Mouse (Mus musculus) CD8-positive naive resting alpha-beta T cell, adult 2 months (primary cell): ENCODE data around the gene Rnf224.
"Not testable (repeated sequence)": the region's sequence is repeated elsewhere in the genome, so short reads cannot be mapped to it uniquely, and the experiment has no call there.

Experiments used
- DNase-seq, 2 experiments: peaks; one replicate each; pipeline ENCODE4 v3.0.0; 2022; ENCODE audit warnings: low read depth in 2 of 2, low spot score in 2 of 2

The Rnf224 gene

DNA sequence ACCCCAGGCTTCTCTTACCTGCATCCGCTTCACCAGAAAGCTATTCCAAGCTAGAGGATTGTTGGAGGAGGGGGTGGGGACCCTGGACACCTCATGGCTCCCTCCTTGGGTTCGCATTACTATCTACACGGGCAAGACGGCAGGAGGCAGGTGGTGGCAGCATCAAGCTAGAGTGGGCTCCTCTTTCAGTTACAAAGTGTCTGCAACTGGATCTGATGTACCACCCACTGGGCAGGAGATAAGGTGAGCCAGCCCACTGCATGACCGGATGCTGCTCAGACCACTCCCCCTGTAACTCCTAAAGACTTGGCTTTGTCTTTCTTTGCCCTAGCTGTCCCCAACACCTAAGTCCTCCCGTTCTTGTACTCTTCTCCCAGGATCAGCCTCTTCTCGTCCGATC is at the start of gene Rnf224:
Gene Rnf224 (minus strand): TSS at position 174 of the 400 bp plus-strand sequence.
- no peak for DNase-seq

DNA sequence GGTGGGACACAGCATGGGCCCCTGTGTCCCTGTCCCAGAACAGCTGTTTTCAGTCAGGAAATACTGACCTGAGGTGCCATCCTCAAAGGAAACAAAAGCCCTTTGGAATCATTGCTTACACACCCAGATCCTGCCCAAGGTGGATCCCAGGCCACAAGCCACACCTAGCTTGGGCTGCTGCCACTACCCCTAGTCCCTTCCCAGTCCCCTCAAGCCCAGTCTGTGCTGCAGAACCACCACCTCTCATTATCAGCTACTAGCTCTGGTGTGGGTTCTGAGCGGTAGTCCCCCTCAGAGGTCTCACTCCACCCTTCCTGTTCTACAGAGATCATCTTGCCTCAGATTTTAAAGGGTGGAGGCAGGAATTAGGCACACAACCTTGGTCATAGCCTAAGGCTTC is 49.7 kb upstream of the Rnf224 start:
- DNase-seq: no peak

DNA sequence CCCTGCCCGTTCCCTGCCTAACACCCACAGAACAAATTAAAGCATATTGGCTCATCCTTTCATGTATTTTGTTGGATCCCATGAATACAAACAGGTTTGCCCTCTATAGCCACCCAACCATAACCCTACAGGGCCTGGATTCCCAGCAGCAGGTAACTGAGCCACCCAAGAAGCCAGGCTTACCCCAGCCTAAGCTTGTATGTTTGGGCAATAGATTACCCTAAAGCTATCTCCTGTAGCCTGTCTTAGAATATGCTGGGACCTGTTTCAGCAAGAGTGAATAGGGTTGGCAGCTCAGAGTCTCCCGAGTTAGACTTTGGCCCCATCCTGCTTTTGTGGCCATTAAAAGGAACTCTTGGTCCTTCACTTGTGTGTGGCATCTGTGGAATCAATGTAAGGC is 49.0 kb upstream of the Rnf224 start:
- DNase-seq: no peak

DNA sequence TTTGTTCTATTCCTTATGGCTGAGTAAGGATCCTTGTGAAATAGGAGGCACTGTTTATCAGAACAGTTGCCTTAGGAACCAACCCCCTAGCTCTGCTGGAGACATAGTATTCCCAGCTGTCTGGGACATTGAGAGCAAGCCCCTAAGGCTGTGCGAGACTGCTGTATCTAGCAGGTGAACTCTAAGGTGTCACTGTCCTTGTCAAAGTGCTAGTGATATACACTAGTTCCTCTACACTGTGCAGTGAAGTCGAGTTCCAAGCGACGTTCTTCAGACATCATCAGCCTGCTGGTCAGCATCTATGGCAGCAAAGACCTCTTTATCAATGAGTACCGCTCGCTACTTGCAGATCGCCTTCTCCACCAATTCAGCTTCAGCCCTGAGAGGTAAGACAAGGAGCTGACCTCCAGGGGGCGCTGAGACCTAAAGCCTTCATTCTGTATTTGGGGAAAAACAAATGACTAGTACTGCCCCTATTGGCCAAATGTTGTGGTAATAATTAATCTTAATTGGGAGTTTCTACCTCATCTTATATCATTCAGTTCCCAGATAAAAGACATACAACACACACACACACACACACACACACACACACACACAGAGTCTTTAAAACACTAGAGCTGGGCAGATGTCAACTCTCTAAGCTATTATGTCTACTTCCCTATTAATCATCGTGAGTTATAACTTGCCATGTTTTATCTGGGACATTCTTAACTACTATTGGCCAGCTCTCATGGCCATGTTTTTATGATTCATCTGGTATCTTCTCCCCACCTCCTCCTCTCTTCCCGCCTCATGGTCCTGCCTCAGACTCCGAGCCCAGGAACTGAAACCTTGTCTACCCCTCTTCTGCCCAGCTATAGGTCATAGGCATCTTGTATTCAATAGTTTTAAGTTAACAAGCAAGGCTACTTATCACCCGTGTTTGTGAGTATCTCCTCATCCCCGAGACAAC is 42.6 kb upstream of the Rnf224 start:
- peak; percentile 69 to 81 for DNase-seq

DNA sequence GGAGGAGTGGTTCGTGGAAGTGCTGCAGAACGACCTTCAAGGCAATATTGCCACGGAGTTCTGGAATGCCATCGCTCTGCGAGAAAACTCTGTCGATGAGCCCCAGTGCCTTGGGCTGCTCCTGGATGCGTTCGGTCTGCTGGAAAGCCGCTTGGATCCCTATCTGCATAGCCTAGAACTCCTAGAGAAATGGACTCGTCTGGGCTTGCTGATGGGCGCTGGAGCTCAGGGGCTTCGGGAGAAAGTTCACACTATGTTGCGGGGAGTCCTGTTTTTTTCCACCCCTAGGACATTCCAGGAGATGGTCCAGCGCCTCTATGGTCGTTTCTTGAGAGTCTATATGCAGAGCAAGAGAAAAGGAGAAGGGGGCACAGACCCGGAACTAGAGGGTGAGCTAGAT is 36.4 kb upstream of the Rnf224 start:
- DNase-seq: no peak

DNA sequence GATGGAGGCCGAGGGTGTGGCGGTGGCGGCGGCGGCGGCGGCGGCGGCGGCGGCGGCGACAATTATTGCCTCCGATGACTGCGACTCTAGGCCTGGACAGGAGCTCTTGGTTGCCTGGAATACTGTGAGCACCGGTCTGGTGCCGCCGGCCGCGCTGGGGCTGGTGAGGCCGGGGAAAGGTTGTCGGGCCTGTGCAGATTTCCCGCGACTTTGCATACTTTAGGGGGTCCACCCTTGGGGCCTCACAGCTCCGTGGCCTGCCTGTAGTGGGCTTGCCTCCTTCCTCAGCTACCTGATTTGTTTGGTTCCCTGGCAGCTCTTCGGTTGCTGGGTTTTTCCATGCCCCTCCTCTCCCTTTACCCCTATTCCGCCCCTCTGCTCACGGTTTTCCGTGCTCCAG is 35.9 kb upstream of the Rnf224 start:
- no peak for DNase-seq

DNA sequence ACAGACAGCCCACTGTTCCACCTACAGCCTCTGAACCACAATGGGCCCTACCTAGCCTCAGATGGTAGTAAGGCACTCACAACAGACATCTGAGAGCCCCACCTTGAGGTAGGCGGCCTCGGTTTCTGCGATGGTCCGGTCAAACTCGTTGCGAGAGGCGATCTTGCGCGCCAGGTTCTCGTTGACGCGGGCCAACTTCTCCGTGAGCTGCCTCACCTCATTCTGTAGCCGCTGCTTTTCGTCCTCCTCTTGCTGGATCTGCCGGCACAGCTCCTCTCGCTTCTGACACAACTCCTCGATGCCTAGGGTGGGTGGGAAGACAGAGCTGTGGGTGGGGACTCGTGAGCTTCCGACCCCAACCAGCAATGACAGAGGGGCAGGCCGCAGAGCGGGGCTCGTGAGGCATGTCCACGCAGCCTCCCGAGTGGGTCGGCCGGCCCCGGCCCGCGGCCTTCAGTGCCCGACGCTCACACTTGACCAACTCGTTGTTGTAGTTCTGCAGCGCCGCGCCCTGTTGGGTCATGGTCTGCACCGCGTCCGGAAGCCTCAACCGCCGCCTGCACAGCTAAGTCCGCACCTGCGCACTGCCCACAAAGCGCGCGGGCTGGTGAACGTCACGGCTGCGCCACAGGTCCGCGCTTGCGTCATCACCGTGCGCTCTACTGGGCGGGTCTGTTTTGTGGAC is 35.4 kb upstream of the Rnf224 start, which contains the start of the genes Ssna1 and Anapc2:
Gene Ssna1 (minus strand): TSS at position 612 of the 685 bp plus-strand sequence.
Gene Anapc2 (plus strand): TSS at position 652 of the 685 bp plus-strand sequence.
- DNase-seq: peak; percentile 91 to 96

DNA sequence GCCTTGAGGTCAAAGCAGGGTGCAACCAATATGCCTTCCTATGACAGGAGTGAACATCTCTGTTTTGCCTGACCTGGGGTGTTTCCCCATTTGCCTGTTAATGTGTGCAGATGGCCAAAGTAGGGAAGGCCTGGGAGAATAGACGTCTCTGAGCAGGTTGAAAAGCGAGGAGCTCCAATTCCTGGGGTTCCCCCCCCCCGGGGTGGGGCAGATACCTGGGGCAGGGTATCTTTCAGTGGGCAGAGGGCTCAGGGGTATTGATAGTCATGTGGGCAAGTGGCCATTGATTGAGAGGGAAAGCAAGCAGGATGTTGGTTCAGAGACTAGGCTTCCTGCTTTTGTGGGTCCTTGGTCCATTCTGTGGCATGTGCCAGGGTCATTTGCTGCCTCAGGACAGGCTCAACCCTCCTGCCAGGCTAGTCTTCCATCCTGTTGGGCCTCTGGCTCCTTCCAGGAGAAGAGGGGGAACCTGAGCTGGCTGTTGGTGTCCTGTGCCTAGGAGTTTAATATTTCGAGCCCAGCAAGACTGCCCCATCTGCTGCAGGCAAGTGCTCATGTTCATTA is 31.2 kb upstream of the Rnf224 start:
- DNase-seq: no peak

DNA sequence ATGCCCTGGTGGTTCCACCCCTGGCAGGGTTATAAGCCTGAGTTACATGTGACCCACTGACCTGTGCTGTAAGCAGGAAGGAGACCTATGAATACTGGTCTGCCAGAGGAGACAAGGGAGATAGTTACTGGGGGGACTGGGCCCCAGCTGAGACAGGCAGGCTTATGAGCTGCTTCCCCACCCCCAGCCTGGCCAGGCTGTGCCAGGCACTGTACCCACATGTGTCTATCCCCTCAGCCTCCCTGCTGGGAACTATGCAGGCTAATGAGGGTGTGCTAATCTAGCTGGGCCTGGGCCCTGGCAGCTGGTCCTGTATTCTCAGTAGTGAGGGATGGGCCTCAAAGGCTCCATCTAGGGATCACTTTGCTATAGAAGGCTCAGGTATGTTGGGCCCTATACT is 30.7 kb upstream of the Rnf224 start:
- DNase-seq: no peak

DNA sequence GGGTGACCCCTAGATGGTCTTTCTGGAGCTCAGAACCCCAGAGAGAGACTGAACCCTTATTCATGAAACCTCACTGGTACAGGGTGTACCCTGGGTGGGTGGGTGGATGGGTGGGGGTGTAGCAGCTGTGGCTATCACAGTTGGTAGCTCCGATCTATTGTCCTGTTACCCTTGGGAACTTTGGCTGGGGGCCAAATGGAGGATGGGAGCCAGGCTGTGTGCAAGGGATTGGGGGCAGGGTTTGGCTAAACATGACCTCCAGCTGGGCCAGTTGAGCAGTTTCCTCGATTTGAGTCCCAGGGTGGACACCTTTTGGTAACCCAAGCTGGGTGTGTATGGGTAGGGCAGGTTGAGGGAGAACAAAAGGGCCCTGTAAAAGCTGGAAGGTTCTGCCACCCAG is 30.1 kb upstream of the Rnf224 start:
- DNase-seq: no peak

DNA sequence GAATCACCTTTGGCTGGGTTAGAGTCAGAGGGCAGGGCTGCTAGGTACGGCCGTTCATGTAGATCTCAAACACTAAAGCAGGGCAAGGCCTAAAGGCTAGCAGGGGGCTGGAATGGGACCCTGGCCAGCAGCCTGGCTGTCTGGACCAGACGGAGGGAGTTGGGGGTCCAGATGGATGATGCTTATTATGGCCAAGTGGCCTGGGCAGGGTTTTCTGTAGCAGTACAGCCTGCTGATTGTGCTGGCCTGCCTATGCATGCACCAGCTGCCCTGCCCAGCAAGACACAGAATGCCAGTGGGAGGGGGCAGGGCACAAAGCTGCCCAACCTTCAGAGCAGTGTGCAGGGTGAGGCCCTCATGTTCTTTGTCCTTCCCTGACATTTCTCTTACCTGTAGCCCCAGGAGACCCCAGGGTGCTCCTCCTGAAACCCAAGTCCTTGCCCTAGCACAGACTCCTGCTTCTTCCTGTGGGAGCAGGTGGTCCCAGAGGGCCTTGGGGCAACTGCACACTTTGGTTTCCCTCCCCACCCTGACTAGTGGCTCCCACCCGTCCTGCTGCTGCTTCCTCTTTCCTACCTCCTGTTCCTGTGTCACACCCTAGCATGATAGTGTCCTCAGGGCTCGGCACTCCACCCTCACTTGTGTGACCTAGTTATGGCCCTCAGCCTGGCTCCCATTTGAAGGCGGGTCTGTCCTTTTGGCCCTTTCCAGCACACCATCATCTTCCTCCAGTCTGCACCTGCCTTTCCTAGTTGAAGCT is 29.5 kb upstream of the Rnf224 start:
- DNase-seq: no peak

DNA sequence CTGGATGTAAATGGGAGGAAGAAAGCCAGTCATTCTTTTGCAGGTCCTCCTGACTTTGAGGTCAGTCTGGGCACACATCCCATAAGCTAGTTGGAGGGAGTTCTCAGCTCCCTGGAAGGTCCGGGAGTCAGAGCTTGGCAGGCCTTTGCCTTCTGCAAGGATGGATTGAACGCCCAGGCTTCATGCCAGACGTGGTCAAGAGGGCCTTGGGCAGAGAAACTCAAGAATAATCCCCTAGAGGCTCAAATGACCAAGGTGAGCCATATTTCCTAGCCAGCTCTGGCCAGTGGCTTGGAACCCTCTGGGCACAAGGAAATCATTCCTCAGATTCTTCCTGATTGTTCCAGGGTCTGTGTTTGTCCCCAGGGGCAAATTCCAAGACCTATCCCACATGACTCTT is 28.3 kb upstream of the Rnf224 start:
- no peak for DNase-seq

DNA sequence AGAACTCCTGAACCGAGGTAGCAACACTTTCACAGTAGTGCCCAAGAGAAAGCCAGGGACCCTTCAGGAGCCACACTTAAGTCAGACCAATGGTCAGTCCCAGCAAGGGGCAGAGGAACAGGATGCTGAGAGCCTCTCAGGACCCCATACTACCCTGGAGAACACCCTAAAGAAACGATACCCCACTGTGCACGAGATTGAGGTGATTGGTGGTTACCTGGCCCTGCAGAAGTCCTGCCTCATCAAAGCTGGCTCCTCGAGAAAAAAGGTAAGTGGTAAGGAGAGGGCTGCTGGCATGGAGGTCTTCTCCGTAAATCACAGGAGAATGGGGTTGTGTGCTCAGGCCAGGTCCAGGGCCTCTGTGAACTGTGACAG is 27.7 kb upstream of the Rnf224 start:
- DNase-seq: no peak

DNA sequence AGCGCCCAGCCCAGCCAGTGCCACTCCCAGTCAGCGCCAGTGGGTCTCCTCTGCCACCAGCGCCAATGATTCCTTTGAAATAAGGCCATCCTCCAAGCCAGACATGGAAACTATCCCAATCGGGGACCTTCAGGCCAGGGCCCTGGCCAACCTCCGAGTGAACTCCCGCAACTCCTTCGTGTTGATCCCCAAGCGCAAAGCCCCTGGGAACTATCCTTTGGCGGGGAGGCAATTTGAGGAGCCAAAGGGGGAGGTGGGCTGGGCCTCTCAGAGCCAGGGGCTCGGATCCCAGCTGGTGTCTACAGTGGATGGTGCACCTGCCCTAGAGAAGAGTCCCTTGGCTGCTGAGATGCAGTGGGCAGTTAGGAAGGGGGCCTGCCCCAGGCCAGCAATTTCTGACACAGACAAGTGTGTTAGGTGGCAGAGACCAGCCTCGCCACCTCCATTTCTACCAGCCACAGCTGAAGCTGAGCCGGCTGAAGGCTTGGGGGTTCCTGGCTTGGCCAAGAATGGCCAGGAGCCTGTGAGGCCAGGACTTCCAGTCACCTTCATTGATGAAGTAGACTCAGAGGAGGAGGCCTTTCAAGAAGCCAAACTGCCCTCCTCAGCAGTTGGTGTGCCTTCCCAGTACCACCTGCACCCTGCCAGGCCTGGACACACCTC is 27.2 kb upstream of the Rnf224 start:
- no peak for DNase-seq

DNA sequence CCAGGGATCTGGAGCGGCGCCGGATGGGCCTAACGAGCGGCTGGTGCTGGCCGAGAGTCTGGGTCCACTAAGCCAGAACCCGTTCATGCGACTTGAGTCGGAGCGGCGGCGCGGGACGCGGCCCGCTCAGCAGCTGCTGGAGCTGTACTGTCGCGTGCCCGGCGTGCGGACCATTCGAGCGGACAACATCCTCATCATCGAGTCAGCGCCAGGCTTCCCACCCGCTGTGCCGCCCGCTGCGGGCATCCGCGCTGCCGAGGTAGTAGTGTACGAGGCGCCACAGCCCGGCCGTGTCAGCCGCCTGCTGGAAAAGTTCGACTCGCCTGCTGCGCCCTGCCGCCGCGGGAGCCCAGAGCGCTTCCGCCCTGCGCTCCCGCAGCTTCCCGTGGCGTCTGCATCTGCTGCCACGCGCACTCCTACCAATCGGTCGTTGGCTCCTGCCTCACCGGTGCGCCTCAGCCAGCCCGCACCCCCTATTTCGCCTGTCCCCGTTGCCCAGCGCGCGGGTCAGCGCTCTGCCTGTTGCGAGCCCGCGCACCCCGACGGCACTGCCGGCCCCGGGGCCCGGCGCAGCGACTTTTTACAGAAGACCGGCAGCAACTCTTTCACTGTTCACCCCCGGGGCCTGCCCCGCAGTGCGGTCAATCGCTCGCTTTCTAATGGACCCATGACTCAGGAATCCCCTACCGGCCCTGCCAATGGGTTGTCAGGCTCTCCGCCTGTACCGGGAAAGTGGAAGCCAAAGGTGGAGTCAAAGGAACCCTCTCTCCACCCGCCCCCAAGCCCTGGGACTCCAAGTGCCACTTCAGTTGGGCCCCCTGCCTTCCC is 26.4 kb upstream of the Rnf224 start:
- DNase-seq: peak; percentile 40 to 56

DNA sequence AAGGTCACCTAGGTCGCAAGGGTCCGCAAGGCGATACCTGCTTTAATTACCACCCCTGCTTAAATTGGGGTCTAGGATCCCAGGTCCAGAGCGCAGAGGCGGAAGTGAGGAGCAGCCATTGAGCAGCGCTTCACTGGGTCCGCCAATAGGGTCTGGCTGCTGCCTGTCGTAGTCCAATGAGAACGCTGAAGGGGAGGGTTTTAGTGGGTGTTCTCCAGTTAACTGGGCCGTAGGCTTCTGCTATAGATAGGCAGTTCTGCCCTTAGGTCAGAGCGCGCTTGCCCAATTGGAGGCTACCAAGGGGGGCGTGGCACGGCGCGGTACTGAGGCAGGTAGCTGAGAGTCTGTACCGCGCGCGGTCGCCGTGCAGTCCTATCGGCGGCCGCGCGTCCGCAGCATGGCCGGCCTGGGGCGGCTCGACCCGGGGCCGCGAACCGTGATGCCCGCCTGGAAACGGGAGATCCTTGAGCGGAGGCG is 25.7 kb upstream of the Rnf224 start, which contains the start of gene Tprn:
Gene Tprn (plus strand): TSS at position 328 of the 477 bp plus-strand sequence.
- peak; percentile 88 to 89 for DNase-seq

DNA sequence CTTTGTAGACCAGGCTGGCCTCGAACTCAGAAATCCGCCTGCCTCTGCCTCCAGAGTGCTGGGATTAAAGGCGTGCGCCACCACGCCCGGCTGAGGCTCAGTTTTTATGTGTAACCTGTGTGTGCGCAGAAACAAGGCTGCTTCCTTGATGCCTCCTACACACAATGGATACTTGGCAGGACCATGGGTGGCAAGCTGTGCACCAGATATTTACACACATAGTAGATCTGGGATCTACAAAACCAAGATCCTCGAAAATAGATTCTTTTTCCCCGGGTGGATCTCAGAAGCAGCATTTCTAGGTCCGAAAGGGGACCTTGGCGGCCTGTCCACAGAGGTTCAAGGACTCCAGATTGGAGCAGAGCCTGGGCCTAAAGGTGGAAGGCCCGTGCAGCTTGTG is 25.3 kb upstream of the Rnf224 start:
- DNase-seq: no peak

DNA sequence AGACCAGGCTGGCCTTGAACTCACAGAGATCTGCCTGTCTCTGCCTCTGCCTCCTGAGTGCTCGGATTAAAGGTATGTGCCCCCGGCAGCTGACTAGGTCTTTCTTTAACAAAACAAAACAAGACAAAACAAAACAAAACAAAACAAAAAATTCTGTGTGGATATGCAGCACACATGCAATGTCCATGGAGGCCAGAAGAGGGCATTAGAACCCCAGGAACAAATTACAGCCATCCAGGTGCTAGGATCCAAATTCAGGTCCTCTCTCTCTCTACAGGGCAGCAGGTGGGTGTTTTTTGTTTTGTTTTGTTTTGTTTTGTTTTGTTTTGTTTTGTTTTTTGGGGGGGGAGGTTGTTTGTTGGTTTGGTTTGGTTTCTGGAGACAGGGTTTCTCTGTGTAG is 22.3 kb upstream of the Rnf224 start:
- DNase-seq: peak in 1 of 2 experiments; percentile 31

DNA sequence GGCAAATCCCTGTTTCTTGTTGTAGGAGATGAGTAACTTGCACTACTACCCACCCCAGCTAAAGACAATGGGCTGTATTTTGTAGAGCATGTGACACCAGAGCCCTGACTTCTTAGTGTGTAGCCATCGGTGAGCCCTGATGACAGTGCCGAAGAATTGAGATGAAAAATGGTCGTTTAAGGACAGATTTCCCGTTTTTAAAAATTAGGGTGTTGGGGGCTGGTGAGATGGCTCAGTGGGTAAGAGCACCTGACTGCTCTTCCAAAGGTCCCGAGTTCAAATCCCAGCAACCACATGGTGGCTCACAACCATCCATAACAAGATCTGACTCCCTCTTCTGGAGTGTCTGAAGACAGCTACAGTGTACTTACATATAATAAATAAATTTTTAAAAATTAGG is 20.7 kb upstream of the Rnf224 start:
- not testable (repeated sequence) for DNase-seq
